Mouse (Mus musculus): ENCODE results near the gene 1520401A03Rik. TPM values are rescaled to one million over a fixed set of nuclear protein-coding genes. Genes with fewer than 3 reads are reported as not detected.
"Not testable (repeated sequence)": the region's sequence is repeated elsewhere in the genome, so short reads cannot be mapped to it uniquely, and the experiment has no call there.

The 1520401A03Rik gene
- 0.14 TPM in 1 of 2 replicates, not detected in the other for polyA plus RNA-seq (2016; fragmentation: Nextera tagmentation; extraction: Ambion mirVana)

DNA sequence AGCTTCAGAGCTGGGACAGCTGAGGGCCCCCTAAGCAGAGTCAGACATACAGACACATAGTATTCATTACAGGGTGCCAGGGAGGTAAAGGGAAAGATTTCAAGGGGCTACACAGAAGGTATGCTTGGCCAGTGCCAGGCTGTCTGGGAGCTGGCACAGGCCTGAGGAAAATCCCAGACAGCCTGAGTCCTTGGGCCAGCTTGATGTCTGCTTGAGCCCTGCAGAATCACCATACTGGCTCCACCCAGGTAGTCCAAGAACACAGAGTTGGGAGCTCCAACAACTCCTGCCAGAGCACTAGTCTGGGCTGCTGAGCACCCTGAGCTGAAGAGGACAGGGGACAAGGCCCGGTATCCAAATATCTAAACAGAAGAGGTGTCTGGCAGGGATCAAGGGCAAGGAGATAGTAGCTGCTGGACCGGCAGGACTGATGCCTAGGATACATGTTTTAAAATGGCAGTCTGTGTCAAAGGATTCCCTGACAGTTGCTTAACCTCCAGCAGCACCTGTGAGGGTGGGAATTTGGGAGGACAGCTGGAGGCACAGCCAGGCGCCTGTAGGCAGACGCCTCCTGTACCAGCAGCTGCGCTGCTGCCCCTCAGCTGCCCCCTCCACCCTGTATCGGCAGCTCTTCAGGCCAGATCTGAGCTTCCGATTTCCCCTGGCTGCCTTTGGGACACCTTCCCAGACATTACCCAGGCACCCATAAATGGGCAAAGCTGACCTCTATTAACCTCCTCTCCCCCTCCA lies at the start of gene 1520401A03Rik:
Gene 1520401A03Rik (minus strand): TSS at position 408 of the 750 bp plus-strand sequence.
- Histone ChIP-seq H3K4me2 (replicated peaks) (no peak within 1 kb of the TSS), H3K27ac (replicated peaks) (no peak within 1 kb of the TSS), H3K4me3 (no peak within 1 kb of the TSS), H3K4me1 (peaks cover 12% of the 10 kb centered on the region), H3K9ac (replicated peaks) (no peak within 1 kb of the TSS), H3K27me3 (peaks cover 7% of the 10 kb centered on the region), H3K9me3 (no peaks in the 10 kb centered on the region), H3K36me3 (no peaks in the 10 kb centered on the region)
- no peak for ATAC-seq (ENCODE audit: low FRiP score, low read depth)
- WGBS = 79% methylated on average over 7 of the region's 7 CpGs

DNA sequence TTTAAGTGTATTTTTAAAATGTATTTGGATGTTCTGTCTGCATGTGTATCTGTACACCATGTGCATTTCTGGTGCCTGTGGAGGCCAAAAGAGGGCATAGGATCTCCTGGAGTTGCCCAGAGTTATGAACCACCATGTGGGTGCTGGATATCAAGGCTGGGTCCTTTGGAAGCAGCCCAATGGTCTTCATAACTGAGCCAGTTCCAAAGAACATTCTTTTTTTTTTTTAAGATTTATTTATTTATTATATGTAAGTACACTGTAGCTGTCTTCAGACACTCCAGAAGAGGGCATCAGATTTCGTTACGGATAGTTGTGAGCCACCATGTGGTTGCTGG lies 49.6 kb upstream of the 1520401A03Rik start:
- H3K36me3 ChIP-seq = 0 out of 2 replicates have a peak, but pooled peaks cover 12% of the 10 kb centered on the region
- peaks cover 13% of the 10 kb centered on the region for H3K4me1 ChIP-seq
- H3K4me3 ChIP-seq = peak overlapping the region; percentile 81; the same call in 1 of the 2 replicates
- 77% methylated on average over 2 of the region's 2 CpGs for WGBS
- H3K9me3 ChIP-seq; H3K9ac ChIP-seq (replicated peaks); ATAC-seq (ENCODE audit: low FRiP score, low read depth); H3K27me3 ChIP-seq; H3K27ac ChIP-seq (replicated peaks): not testable (repeated sequence)
- H3K4me2 ChIP-seq (replicated peaks) = peak overlapping the region; percentile 59

DNA sequence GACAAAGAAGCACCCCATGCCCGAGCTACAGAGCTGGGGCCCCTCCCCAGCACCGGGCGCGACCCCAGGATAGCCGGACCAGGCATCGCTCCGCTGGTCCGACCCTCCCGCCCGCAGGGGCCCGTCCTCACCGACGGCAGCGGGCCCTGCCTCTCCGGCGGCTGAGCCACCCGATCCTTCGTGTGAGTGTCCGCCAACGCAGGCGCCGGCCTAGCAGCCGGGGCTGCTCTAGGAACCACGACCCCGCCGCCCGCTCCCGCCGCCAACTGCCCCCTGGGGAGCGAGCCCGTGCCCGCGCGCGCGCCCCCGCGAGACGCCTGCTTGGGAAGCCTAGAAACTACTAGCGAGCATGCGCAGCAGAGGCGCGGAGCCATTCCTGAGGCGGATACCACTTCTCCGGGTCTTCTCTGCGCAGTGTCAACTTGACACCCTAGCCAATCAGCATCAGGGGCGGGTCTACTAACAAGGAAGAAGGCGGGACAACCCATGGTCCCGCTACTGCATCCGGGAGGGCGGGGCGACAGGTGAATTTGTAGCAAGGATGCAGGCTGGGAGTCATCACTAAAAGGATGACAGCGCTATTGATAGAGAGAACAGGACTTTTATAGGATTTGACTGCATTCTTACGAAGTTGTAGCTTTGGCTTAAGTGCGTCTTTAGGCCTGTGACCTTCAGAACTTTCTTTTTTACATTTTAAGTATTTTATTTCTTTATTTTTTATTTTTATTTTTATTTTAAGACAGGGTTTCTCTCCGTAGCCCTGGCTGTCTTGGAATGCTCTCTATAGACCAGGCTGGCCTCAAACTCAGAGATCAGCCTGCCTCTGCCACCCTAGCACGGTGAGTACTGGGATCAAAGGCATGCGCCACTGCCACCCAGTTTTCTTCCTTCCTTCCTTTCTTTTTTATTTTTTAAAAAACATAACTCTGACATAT lies 49.0 kb upstream of the 1520401A03Rik start, which contains the start of gene Flywch1:
Gene Flywch1 (minus strand): TSS at position 319 of the 935 bp plus-strand sequence.
- Histone ChIP-seq H3K27ac (replicated peaks) (peak within 1 kb of the TSS; percentile 88), H3K27me3 (no peaks in the 10 kb centered on the region), H3K4me1 (peaks cover 13% of the 10 kb centered on the region), H3K9ac (replicated peaks) (peak within 1 kb of the TSS; percentile 90), H3K4me2 (replicated peaks) (peak within 1 kb of the TSS; percentile 59), H3K9me3 (no peaks in the 10 kb centered on the region), H3K4me3 (peak within 1 kb of the TSS; percentile 81), H3K36me3 (0 out of 2 replicates have a peak, but pooled peaks cover 16% of the 10 kb centered on the region)
- ATAC-seq (ENCODE audit: low FRiP score, low read depth) = peak; percentile 98
- WGBS = 4% methylated on average over 56 of the region's 58 CpGs

DNA sequence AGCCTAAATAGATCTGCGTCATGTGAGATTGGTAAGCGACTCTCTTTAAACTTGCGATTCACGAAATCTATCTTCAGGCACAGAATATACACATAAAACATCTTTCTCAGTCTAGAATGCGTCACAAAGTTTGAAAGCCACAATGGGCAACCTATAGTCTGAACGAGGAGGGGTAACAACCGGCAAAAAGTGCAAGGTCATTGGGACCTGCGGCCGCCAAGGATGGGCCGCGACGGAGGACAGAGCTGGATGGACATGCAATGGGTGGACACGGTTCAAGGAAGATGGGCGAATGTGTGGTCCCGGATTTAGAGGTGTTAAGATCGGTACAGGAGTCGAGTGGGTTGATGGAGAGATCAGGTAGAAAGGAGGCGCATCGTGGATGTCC lies 48.3 kb upstream of the 1520401A03Rik start:
- peak overlapping the region; percentile 59 for H3K4me2 ChIP-seq (replicated peaks)
- H3K4me1 ChIP-seq = peaks cover 13% of the 10 kb centered on the region
- no peak for ATAC-seq (ENCODE audit: low FRiP score, low read depth)
- H3K9me3 ChIP-seq = no peaks in the 10 kb centered on the region
- 0 out of 2 replicates have a peak, but pooled peaks cover 18% of the 10 kb centered on the region for H3K36me3 ChIP-seq
- H3K9ac ChIP-seq (replicated peaks) = peak overlapping the region; percentile 90
- WGBS = under 1% methylated on average over 19 of the region's 19 CpGs
- H3K4me3 ChIP-seq = peak overlapping the region; percentile 81
- H3K27me3 ChIP-seq = no peaks in the 10 kb centered on the region
- peak overlapping the region; percentile 88 for H3K27ac ChIP-seq (replicated peaks)

DNA sequence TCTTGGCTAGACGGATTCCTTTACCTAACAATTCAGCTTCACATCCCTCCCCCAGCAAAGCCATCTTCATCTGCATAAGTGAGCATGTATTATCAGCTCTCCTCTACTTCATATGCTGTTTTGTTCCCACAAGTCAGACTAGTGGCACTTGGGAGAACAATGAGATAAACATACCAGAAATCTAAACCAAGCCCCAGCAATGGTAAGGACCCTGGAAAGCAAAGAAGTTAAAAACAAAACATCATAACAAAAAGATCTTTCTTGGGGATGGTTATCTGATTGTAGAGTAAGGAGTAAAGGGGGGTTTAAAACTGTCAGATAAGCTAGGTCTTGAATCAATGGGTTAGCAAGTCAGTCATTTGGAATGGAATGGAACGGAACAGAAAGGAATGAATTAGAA lies 47.9 kb upstream of the 1520401A03Rik start:
- no peak for ATAC-seq (ENCODE audit: low FRiP score, low read depth)
- 5% methylated on average over 2 of the region's 2 CpGs for WGBS
- Histone ChIP-seq H3K9ac (replicated peaks) (peak overlapping the region; percentile 90), H3K27me3 (no peaks in the 10 kb centered on the region), H3K27ac (replicated peaks) (peak overlapping the region; percentile 88), H3K4me3 (peak overlapping the region; percentile 81), H3K4me2 (replicated peaks) (peak overlapping the region; percentile 59), H3K9me3 (no peaks in the 10 kb centered on the region), H3K36me3 (peaks cover 22% of the 10 kb centered on the region), H3K4me1 (peaks cover 13% of the 10 kb centered on the region)

DNA sequence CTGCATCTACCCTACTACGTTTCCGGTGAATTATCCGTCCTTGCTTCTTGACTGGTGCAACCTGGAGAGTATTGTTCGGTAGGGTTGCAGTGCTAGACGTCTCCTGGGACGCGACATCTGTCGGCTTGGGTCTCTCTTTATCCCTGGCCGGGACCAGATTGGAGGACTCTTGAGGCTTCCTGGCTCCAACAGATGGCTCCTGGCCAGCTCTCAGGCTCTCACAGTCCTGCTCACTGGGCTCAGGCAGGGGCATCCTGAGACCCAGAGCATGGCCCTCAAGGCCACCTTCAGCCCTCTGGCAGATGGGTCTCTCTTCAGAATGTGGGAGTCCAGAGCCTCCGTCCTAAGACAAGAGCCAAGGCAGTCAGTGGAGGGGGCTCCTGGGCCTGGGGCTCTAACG lies 40.4 kb upstream of the 1520401A03Rik start:
- Histone ChIP-seq H3K27me3 (no peaks in the 10 kb centered on the region), H3K9me3 (no peaks in the 10 kb centered on the region), H3K36me3 (peaks cover 64% of the 10 kb centered on the region), H3K4me1 (no peaks in the 10 kb centered on the region), H3K4me2 (replicated peaks) (no peak overlapping the region), H3K4me3 (no peak overlapping the region), H3K27ac (replicated peaks) (no peak overlapping the region), H3K9ac (replicated peaks) (no peak overlapping the region)
- ATAC-seq (ENCODE audit: low FRiP score, low read depth) = no peak
- 83% methylated on average over 11 of the region's 11 CpGs for WGBS

DNA sequence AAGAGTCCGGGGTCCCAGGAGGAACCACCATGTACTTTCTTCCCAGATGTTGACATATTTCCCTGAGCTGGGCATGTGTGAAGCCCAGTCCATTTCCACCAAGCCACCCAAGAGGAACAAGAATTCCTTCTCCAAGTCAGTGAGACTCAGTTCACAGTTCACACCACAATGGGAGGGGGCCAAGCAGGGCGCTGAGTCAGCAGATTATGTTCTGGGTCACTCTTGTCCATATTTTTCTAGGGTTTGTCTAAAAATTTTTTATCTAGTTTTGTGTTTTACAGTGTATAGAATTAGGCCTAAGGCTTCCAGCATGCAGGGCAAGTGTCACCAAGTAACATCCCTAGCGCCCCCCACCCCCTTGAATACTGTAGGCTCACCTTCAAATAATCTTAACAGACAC lies 38.6 kb upstream of the 1520401A03Rik start:
- Histone ChIP-seq H3K4me1 (no peaks in the 10 kb centered on the region), H3K4me3 (no peak overlapping the region), H3K27ac (replicated peaks) (no peak overlapping the region), H3K36me3 (peaks cover 78% of the 10 kb centered on the region), H3K4me2 (replicated peaks) (no peak overlapping the region), H3K27me3 (no peaks in the 10 kb centered on the region), H3K9me3 (no peaks in the 10 kb centered on the region), H3K9ac (replicated peaks) (no peak overlapping the region)
- ATAC-seq (ENCODE audit: low FRiP score, low read depth) = no peak
- WGBS = 96% methylated on average over 3 of the region's 3 CpGs

DNA sequence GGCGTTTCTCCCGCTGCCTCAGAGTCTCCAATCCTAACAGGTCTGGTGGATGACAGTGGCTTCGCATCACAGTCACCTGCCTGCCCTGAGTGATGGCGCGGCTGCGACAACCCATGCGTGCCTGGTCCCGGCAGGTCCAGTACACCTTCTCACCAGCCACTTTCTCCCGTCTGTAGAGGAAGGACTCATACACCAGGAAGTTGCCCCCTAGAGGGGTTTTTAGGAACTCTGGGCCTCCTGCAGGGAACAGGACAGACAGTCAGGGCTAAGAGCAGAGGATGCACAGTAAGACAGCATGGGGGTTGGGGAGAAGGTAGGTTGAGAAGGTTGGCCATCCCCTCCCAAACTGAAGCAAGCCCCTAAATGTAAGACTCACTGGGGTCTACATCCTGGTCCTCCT lies 37.6 kb upstream of the 1520401A03Rik start:
- peaks cover 81% of the 10 kb centered on the region for H3K36me3 ChIP-seq
- no peaks in the 10 kb centered on the region for H3K9me3 ChIP-seq
- no peak overlapping the region for H3K27ac ChIP-seq (replicated peaks)
- no peak overlapping the region for H3K4me3 ChIP-seq
- ATAC-seq (ENCODE audit: low FRiP score, low read depth) = no peak
- H3K27me3 ChIP-seq = no peaks in the 10 kb centered on the region
- no peak overlapping the region for H3K9ac ChIP-seq (replicated peaks)
- no peak overlapping the region for H3K4me2 ChIP-seq (replicated peaks)
- H3K4me1 ChIP-seq = no peaks in the 10 kb centered on the region
- WGBS = 93% methylated on average over 9 of the region's 9 CpGs

DNA sequence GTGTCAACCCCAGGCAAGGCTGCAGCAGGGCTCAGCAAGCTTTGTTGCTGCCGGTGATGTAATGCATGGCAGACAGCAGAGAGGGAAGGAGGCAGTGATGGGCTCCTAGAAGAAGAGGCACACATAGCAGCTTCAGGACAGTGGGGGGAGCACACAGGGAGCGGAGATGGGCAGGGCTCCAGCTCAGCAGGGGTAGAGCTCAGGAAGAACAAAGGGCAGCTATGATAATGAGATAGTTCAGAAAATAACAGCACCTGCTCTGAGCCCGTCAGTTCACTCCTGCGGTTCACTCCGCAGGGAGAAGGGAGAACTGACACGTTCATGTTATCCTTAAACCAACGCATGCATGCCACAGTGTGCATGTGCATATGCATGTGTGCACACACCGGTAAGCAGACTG lies 36.2 kb upstream of the 1520401A03Rik start:
- Histone ChIP-seq H3K4me1 (no peaks in the 10 kb centered on the region), H3K27me3 (no peaks in the 10 kb centered on the region), H3K36me3 (peaks cover 92% of the 10 kb centered on the region), H3K9me3 (no peaks in the 10 kb centered on the region), H3K4me3 (no peak overlapping the region), H3K4me2 (replicated peaks) (no peak overlapping the region), H3K27ac (replicated peaks) (no peak overlapping the region), H3K9ac (replicated peaks) (no peak overlapping the region)
- no peak for ATAC-seq (ENCODE audit: low FRiP score, low read depth)
- WGBS = 67% methylated on average over 8 of the region's 8 CpGs

DNA sequence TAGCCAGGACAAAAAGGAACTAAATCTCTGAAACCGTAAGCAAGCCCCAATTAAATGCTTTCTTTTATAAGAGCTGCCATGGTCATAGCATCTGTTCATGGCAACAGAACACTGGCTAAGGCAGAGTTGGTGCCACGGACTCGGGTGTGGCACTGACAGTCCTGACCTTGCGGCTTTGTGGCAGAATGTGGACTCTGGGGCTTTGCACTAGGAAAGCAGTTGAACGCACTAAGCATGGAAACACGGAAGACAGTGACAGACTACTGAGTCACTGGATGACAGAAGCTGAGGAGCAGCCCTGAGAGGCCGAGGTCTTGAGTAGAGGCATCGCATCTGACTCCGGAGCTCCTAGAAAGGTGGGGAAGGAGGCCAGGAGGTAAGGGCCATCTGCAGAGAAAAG lies 35.0 kb upstream of the 1520401A03Rik start:
- Histone ChIP-seq H3K4me2 (replicated peaks) (no peak overlapping the region), H3K9me3 (no peaks in the 10 kb centered on the region), H3K27me3 (no peaks in the 10 kb centered on the region), H3K4me3 (no peak overlapping the region), H3K36me3 (peaks cover 96% of the 10 kb centered on the region), H3K9ac (replicated peaks) (no peak overlapping the region), H3K27ac (replicated peaks) (no peak overlapping the region), H3K4me1 (no peaks in the 10 kb centered on the region)
- WGBS = 96% methylated on average over 9 of the region's 9 CpGs
- no peak for ATAC-seq (ENCODE audit: low FRiP score, low read depth)

DNA sequence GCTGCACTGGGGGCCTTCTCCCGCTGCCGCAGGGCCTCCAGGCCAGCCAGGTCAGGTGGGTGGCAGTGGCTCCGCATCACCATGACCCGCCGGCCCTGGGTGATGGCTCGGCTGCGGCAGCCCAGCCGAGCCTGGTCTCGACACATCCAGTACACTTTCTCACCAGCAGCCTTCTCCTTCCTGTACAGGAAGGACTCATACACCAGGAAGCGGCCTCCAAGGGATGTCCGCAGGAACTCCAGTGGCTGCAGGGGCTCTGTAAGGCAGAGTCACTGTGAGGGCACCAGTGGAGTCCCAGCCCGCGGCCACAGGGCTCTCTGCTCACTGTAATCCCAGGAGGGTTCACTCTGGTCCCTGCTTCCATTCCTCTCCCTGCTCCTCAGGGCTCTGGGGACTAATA lies 33.1 kb upstream of the 1520401A03Rik start:
- Histone ChIP-seq H3K36me3 (peaks cover 91% of the 10 kb centered on the region), H3K4me1 (no peaks in the 10 kb centered on the region), H3K4me2 (replicated peaks) (no peak overlapping the region), H3K27ac (replicated peaks) (no peak overlapping the region), H3K9me3 (no peaks in the 10 kb centered on the region), H3K9ac (replicated peaks) (no peak overlapping the region), H3K27me3 (no peaks in the 10 kb centered on the region), H3K4me3 (no peak overlapping the region)
- WGBS = 96% methylated on average over 13 of the region's 13 CpGs
- ATAC-seq (ENCODE audit: low FRiP score, low read depth) = no peak

All from midbrain, embryonic 12.5 days (tissue).